Mouse (Mus musculus) forelimb bud, embryonic 11.5 days (tissue): ENCODE measurements at regions not wholly inside any gene's neighbourhood (a gene's known extent, or its start where the extent isn't known, plus 50 kb on each side); places are given as distances from the start of the nearest gene placed in this dataset.

ENCODE experiments used
- DNase-seq: peaks from one replicate; pipeline ENCODE4 v3.0.0-alpha.2; 2012; ENCODE audit warnings: low read depth, low spot score

DNA sequence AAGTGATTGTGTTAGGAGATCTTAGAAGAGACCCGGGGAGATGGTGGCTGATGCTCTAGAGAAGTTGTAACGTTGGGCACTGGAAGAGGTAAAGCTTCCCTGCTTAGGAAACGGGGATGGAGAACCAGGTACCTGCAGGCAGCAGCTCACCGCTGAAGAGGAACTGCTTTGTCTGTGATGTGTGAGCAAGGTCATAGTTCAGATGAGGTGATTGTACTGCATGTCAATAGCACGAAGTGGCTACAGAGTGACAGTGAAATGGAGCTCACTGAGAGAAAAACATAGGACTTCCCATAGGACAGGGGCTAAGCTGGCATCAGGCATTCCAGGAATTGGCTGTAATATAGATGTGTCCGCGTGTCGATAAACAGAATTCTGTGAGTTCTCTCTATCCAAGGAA is 205.1 kb upstream of the Tet2 start:
- no peak for DNase-seq

DNA sequence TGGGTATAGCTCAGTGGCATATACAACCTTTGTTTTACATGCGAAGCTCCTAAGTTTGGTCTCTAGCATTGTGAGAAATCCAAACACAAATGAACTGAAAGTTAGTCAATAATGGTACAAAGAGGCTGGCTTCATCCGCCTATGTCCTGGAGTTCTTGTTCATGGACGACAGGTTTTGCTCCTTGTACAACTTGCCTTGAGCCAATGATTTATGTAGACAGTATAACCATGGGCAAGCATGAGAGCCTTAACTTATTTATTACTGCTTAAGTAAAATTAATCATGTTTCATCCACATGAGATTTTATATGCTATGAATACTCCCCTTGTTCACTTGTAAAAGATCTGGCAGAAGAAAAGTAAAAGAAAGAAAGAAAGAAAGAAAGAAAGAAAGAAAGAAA is 205.7 kb upstream of the Tet2 start:
- no peak for DNase-seq

DNA sequence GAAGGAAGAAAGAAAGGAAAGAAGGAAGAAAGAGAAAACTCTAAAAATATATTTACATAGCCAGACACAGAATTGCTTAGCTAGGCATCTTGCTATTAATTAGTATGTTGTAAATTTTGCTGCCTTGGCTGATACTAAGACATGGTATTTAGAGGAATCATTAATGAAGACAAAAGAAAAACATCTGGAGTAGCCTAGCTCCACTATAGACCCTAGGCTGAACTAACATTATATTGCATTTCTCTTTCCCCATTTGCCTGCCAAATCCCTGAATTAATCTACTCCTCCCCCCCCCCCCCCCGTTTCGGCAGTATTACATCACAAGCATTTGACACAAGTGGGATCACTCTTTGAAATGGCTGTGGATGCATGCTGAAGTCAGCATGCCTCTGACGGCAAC is 206.1 kb upstream of the Tet2 start:
- DNase-seq, result no peak

DNA sequence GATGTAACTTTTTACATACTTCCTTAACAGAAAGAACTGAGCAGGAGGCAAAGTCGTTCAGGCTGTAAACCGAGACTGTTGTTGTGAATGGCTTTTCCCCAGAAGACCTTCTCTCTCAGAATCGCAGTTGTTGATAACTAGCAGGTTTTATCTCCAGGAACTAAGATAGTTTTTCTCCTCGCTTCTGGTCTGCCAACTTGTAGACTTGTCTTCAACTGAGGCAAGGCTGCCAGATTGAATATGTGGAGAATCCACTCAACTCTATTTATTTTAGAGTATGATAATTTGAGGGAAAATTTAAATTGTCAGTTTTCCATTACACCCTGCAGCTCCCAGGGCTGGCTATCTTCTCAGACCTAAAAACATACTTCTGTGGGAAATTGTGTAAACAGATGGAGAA is 206.6 kb upstream of the Tet2 start:
- no peak for DNase-seq

DNA sequence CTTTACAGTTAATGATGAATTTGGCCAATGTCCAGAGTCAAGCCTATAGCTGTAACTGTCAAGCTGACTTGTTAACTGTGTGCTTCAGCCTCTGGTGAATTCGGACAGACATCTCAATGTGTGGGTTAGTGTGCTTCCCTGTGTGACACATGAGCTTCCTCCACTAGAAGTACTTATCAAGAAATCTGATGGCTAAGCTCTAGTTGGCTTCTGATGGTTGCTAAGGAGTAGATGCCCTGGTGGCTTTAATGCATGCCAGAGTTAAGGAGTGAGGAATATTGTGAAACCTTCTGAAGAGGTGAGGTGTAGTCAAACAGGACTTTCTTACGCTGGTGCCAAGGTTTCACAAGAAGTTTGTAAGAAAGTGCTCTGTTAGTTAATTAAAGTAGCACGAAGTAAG is 208.1 kb upstream of the Tet2 start:
- DNase-seq, result no peak

DNA sequence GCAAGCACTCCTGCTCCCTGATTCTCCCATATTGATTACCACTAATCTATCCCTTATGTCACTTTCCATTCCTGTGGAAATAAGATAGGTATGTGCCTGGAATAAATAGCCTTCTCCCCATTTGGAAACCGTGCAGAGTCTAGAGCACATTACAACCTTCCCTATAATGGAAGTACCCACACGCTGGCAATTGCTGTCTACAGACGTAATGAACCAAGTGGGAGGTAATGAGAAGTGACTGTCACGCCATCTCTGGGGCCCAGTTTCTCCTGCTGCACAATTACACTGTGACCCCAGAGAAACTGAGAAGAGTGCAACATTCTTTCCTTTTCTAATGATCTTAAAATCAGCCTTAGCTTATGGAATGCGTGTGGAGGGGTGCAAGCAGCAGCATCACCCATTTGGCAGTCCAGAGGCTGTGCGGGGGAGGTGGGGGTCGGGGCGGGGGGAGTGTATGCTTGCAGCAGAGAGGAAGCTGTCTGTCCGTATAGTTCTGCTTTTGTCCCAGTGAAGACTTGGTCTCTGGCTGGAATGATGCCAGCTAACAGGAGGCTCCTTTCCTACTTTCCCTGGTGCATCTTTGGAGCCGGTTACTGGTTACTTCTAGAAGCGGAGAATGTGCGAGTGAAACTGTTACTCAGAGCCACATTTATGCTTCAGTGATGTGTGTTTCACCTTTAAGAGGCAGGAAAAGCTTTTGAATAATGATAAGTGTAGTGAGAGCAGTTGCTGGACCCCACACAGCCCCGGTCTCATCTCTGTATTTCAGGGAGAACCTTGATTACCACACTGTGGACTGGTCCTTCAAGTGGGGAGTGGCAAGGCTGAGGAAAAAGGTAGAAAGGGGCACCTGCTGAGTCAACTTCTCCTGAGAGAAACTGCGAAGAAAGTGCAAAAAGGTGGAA is 209.3 kb upstream of the Tet2 start:
- no peak for DNase-seq

DNA sequence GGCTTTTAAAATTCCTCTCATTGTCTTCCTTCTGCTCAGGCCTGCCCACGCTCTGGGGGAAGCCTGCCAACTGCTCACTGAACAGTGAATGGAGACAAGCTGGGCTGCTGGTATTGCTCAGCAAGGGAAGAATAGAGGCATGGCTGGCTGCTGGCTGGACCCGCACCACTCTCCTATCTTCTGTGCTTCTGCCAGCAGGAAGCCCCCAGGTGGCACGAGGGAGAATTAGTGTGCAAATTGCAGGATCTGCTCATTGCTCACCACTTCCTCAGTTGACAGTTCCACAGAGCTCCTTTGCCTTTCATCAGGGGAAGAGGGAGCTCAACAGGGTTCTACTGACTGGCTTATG is 209.9 kb upstream of the Tet2 start:
- no peak for DNase-seq

DNA sequence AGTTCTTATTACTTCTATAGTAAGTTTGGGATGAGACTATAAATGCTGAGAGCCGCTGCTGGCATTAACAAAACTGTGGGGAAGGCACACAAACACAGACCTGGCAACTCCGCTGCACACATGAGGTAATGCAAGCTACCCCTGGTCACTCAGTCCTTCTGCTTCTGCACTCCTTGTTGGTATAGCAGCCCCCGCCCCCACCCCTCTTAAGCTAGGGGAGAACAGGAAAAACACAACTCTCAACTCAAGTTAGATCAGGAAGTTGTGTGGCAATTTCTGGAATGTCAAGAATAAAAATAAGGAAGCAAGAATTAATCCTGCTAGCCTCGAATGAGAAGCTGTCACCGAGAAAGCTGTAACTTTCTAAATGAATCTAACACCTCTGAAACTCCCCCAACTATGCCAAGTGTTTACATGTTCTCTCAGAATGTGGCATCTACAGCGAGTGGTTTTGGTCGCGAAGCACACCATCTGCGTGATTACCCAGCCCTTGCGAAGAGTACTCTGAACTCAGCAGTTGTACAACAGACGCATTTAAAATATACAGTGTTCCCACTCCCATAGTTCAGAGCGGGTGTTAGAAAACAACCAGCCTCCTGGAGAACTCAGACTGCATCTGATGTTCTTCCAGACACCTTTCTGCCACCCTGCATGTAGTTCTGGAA is 212.9 kb upstream of the Tet2 start:
- DNase-seq, result no peak

DNA sequence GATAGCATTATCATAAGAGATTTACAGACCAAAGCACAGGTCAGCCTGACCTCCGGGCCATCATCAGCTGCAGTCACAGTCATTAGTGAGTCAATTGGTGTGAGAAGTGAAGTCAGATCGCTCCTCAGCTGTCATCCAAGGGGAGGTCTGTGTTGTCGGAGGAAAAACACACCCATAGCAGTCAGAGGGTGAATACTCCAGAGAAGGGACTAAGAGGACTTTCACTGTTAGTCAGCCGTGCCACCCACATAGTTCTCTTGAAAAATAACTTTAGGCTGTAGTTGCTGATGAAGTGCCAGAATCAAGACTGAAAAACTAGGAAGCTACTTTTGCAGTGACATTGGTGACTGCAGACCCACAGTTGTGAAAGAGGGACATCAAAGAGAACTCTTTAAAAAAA is 213.5 kb upstream of the Tet2 start:
- DNase-seq, result no peak

DNA sequence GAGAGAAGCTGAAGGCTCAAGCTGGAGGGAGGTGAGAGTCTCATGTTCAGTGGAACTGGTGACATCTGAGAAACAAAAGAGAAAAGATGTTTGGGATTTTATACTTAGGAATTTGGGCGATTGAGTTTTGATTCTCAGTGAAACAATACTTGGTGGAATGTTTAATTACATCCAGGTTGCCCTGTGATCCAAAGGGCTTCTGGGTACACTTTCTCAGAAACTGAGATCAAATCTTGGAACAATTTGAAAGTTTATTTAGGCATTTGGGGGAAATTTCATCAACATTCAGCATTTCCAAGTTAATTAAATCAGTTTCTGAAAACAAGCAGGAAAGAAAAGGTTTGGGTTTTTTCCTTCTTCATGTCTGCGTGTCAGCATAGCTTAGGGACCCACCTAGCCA is 214.7 kb upstream of the Tet2 start:
- DNase-seq, result no peak

DNA sequence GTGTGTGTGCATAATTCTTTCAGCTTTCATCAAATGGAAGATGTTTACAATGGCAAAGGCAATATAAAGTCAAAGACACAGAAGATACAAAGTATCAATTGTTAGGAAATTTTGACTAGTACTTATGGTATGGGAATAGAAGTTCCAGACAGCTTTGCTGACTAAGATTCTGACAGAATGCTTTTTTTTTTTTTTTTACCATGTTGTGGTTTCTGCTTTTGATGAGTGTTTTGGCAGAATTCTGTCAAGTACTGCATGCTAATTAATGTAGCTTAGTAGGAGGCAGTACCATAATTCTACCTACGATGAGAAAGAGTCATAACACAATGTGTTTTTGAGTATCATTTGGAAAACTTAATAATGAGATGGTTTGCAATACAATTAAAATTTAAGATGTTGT is 215.3 kb upstream of the Tet2 start:
- DNase-seq, result no peak

DNA sequence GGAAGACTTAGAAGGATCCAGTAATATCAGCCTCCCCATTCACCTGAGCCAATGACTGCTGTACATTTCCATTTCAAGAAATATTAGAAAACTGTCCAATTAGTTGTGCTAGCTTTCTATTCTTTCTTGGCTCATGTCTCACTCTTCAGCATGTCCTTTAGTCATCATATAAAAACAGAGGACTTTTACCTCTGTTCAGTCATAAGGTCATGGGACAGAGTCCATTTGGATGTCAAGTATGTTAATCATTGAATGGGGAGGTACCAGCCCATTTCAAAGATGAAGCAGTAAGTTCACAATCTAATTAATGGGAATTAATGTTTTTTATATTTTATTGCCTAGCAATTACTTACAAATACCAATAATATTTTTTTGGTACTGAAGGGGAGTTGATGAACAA is 218.8 kb upstream of the Tet2 start:
- DNase-seq, result no peak

DNA sequence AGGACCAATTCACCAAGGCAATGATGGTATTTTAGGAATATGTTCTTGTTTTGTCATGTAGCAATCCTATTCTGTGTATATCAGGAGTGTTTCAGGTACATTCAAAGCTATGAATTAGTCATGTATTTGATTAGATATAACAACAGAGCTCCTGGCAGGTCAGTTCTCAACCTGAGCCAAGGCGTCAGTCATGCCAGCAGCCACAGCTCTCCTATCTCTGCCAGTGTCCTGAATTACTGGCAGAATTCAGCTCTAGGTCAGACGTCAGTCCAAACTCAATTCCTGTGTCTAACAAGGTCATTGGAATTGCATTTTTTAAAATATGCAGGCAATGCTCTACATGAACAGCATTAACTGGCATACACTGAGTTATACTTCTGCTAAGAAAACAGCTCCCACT is 228.6 kb upstream of the Tet2 start:
- no peak for DNase-seq

DNA sequence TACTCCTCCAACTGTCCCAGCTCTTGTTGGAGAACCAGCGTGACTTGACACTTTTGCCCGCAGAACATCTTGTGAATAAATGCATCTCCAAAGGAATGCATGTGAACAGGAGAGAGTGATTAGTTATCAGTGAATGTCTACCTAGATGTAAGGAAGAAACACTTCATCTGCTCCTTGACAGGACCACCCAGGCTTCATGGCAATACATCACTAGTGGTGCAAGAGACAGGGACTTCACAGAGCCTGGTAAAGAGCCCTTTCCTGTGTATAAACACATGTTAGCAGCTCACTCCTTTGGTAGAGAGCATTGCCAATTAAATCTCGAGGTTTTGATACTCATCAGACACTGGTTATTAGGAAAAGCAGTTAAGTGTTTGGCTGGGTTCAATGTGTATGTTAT is 229.3 kb upstream of the Tet2 start:
- DNase-seq, result no peak

DNA sequence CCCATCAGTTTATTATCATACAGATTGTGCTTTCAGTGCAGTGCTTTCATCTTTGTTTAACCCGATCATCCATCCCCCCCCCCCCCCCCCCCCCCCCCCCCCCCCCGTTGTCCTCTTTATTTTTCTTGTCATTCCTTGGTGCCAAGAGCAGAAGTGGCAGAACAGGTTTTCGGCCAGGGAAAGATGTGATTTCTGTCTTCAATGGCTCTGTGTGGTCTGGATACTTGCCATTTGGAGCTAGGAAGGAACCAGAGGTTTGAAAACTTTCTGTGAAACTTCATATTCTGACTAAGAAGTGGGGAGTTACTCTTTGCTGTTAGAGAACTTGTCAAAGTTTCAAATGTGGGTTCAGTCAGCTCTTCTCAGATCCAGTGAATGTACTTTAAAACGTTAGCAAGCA is 231.1 kb upstream of the Tet2 start:
- no peak for DNase-seq

DNA sequence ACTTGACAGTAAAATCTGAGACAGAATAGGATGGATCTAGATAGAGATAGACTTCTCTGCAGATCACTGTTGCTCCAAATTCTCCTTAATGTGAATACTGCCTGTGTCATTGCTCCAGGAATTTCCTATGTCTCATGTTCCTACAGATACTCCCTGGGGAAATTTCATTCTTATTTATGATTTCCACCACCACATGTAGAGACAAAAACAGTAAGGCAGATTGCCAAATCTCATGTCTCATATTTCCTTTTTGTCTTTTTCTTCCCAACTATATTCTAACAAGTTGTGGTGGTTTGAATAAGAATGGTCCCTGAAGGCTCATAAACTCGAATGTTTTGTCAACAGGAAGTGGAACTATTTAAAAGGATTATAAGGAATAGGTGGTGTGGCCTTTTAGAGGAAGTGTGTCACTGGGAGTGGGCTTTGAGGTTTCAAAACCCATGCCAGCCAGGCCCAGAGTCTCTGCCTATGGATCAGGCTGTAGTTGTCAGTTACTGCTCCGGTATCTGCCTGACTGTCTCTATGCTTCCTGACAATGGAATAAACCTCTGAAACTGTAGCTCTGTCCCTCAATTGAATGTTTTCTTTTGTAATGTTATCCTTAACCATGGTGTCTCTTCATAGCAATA is 234.3 kb upstream of the Tet2 start:
- no peak for DNase-seq

DNA sequence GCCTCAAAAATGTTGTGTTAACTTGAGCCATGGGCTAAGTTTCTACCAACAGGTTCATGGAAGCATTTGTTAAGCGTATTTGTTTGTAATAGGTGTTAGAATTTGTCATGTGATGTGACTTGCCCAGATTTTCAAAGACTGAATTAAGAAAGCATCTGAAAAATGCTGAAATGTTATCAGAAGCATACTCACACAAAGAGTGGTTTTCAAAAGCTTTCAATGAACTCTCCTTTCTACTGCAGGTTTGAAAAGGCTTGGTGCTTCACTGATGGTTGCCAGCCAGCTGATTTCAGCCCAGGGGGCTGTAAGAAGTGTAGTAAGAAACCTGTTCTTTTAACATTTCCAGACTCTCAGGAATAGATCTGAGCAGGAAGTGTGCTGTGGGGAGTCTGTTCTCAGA is 238.1 kb upstream of the Tet2 start:
- no peak for DNase-seq

DNA sequence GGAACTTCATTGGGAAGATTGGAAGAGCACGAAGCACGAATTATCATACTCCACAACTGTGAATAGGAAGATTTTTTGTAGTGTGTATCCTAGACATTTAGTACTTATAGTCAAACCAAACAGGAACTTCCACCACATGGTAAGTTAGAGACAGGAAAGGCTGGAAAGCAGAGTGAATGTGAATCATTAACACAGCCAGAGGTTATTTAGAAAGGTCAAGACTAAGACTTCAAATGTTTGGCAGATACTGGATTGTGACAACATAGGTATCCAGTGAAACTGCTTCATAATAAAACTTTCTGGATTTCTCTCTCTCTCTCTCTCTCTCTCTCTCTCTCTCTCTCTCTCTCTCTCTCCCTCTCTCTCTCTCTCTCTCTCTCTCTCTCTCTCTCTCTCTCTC is 246.4 kb upstream of the Tet2 start:
- no peak for DNase-seq

DNA sequence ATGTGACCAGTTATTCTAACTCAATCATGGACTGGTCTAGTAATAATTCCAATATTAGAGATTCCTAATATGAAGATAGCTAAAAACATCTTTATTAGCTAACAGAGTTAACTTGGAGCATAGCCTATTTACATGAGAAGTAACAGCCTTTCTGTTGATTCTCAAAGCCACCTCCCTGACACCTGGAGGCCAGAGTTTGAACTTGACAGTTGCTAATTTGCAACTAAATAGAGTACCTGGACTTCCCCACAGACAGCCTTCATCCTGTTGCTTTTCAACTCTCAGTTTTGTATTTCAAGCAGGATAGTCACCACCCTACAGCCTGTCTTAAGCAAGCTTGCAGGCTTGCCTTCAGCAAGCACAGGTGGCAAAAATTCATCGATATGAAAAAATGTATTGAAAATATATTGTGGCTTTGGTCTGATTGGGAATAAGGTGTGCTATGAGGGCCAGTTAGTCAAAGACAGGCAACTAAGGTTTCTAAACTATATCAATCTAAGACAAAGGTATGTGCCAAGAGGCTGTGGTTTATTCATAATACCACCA is 264.1 kb upstream of the Tet2 start:
- DNase-seq, result no peak

DNA sequence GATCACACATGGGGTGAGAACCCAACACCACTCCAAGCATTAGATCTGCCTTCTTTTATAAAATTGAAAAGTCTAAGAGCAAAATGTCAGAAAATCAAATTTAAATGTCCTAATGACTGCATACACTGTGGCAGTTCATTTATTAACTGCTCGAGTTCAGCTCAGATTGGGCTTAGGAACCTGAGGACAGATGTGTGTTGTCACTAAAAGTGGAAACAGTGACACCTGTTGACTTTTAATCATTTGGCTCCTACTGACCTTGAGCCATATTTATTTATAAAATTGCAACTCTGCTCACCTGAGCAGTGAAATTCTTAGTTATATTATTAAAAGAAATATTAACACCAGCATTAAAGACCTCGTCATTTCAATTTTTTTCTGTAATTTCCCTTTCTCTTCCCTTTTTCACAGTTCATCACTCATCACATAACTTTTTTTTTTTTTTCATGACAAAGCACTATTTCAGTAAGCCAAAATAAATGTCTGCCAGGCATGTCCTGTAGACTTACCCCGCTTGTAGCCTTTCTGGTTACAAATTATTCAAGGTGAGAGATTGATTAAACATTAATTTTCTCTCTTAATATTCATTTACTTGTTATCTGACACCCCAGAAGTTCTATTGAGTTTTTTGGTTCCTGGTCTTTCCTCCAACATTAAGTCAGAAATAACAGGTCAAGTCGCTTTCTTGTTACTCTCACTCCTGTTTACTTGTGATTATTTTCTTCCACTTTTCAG is 274.2 kb upstream of the Tet2 start:
- no peak for DNase-seq

DNA sequence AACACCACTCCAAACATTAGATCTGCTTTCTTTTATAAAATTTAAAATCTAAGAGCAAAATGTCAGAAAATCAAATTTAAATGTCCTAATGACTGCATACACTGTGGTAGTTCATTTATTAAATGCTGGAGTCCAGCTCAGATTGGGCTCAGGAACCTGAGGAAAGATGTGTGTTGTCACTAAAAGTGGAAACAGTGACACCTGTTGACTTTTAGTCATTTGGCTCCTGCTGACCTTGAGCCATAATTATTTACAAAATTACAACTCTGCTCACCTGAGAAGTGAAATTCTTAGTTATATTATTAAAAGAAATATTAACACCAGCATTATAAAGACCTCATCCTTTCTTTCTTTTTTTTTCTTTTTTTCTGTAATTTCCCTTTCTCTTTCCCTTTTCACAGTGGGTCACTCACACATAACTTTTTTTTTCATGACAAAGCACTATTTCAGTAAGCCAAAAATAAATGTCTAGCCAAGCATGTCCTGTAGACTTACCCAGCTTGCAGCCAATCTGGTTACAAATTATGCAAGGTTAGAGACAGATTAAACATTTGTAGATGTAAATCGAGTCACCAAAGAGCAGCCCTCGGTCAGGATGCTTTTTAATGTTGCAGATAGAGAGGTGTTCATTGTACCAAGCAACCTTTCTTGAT is 288.9 kb upstream of the Tet2 start:
- DNase-seq, result no peak

DNA sequence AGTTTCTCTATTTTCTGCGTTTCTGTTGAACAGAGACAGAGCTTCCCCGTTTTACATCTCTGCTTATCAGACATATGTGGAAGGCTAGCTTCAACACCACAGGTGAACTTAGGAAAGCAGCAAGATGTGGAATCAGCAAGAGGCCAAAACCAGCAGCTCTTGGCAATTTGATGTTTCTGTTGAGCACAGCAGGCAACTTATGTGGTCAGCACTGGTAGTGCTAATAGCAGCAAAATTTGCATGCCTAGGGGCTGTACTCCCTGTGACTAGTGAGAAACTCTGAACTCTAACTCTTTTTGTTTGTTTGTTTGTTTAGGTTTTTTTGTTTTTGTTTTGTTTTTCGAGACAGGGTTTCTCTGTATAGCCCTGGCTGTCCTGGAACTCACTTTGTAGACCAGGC is 289.5 kb upstream of the Tet2 start:
- no peak for DNase-seq
